Mouse (Mus musculus) liver, postnatal 0 days (tissue): ENCODE measurements at regions not wholly inside any gene's neighbourhood (a gene's known extent, or its start where the extent isn't known, plus 50 kb on each side); places are given as distances from the start of the nearest gene placed in this dataset.

Source experiments
- CTCF ChIP-seq: sonication (generic); IDR thresholded peaks from 2 replicates; pipeline ENCODE4 v1.5.1; 2016; ENCODE audit warnings: antibody characterized with exemption, low read depth
- EP300 ChIP-seq: IDR thresholded peaks from 2 replicates; pipeline ENCODE4 v1.6.1; 2016; ENCODE audit warnings: antibody characterized with exemption, low read depth, mild to moderate bottlenecking

- TF ChIP-seq CTCF: no peak
- TF ChIP-seq EP300: no peak
Measured at GRCm38 (mm10) chr14:61941682-61942081, 334.4 kb downstream of the Kcnrg start.
